Mouse (Mus musculus) cortical plate, adult 2 months (tissue): Measurements from ENCODE around the gene Obscn. TPM values are rescaled to one million over a fixed set of nuclear protein-coding genes. Genes with fewer than 3 reads are reported as not detected.

ENCODE experiments used
- H3K27ac ChIP-seq: fragments of 200-500 bp; 2 replicates; pipeline ENCODE4 v1.5.1; 2012; ENCODE audit warnings: low read length, control low read depth, inconsistent platforms; ENCODE audit not compliant: insufficient read depth
- H3K4me1 ChIP-seq: fragments of 200-500 bp; 2 replicates; pipeline ENCODE4 v1.6.1; 2011; ENCODE audit warnings: low read length; ENCODE audit not compliant: control insufficient read depth, insufficient read depth
- H3K4me3 ChIP-seq: fragments of 200-500 bp; 2 replicates; pipeline ENCODE4 v1.5.1; 2011; ENCODE audit warnings: mild to moderate bottlenecking, low read length, control low read depth; ENCODE audit not compliant: insufficient read depth
- CTCF ChIP-seq: fragments of 200-500 bp; IDR thresholded peaks from 2 replicates; pipeline ENCODE4 v1.5.1; 2011; ENCODE audit warnings: mild to moderate bottlenecking, control low read depth, low read length; ENCODE audit not compliant: insufficient read depth; ENCODE audit errors: extremely low read depth
- POLR2A ChIP-seq: fragments of 200-500 bp; IDR thresholded peaks from 2 replicates; pipeline ENCODE4 v1.6.1; 2011; ENCODE audit warnings: mild to moderate bottlenecking, low read length, control low read depth; ENCODE audit not compliant: insufficient read depth; ENCODE audit errors: extremely low read depth
- polyA plus RNA-seq: library from polyadenylated mRNA; depleted of rRNA; stranded (reverse); fragments of >200 nt; gene quantifications from 2 replicates; pipeline ENCODE4 v1.2.3, GENCODE M21; 2012

Gene Obscn
- polyA plus RNA-seq, 1 experiment: 2.2 TPM

- Histone ChIP-seq H3K4me3 (no peak overlapping the region), H3K27ac (no peak overlapping the region), H3K4me1 (no peaks in the 10 kb centered on the region)
- TF ChIP-seq POLR2A (no peak), CTCF (no peak)
These were observed 167.2 kb downstream of the Obscn start for GRCm38 (mm10) chr11:58969027-58969426.

DNA sequence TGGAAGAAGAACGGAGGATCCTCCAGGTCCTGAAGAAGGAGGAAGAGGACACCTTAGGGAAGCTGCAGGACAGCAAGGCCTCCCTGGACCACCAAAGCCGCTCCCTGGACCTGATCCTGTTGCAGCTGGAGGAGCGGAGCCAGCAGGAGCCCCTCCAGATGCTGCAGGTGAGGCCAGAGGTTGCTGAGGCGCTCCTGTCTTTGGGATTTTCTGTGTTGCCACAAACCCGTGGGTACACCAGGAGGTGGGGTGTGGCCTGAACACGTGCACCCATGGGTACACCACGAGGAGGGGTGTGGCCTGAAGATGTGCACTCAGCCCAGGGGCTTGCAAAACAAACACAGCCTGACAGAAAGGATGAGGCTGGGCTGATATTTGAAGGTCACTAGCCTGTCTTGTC is 167.7 kb downstream of the Obscn start:
- TF ChIP-seq POLR2A: no peak
- H3K4me1 ChIP-seq: no peaks in the 10 kb centered on the region
- no peak overlapping the region for H3K4me3 ChIP-seq
- no peak overlapping the region for H3K27ac ChIP-seq

- Histone ChIP-seq H3K27ac (no peak overlapping the region), H3K4me3 (no peak overlapping the region), H3K4me1 (no peaks in the 10 kb centered on the region)
- no peak for TF ChIP-seq POLR2A
- peak; percentile 44; the same call in 1 of the 2 replicates for TF ChIP-seq CTCF
These were observed 168.9 kb downstream of the Obscn start for GRCm38 (mm10) chr11:58967346-58967745.

DNA sequence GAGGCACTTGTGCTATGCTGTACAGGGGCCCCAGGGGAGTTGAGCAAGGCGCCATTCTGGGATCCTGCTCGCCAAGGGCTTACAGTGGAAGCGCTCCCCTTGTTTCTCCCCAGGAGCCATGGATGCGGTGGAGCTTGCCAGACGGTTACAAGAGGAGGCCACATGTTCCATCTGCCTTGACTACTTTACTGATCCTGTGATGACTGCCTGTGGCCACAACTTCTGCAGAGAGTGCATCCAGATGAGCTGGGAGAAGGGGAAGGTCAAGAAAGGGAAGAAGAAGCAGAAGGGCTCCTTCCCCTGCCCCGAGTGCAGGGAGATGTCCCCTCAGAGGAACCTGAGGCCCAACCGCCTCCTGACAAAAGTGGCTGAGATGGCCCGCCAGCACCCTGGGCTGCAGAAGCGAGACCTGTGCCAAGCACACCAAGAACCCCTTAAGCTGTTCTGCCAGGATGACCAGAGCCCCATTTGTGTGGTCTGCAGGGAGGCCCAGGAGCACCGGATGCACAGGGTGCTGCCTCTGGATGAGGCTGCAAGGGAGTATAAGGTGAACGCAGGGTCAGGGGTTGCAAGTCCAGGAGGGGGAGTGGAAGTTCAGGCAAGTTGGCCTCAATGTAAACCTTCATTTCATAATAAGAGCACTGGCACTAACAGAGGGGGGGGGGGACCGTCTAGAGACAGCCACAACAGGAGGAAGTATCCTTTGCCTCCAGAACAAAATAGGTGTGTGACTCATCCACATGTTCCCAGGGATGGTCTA is 171.0 kb downstream of the Obscn start:
- TF ChIP-seq POLR2A (no peak), CTCF (no peak)
- Histone ChIP-seq H3K27ac (no peak overlapping the region), H3K4me1 (no peaks in the 10 kb centered on the region), H3K4me3 (no peak overlapping the region)

- no peak overlapping the region for H3K27ac ChIP-seq
- no peak for TF ChIP-seq POLR2A
- TF ChIP-seq CTCF: no peak
- H3K4me3 ChIP-seq: no peak overlapping the region
- H3K4me1 ChIP-seq: peaks cover 3% of the 10 kb centered on the region; the same call in 1 of the 2 replicates
These were observed 172.0 kb downstream of the Obscn start for GRCm38 (mm10) chr11:58964216-58964615.

GRCm38 (mm10) chr11:58963543-58963942 is 172.7 kb downstream of the Obscn start:
- Histone ChIP-seq H3K4me1 (peaks cover 4% of the 10 kb centered on the region; the same call in 1 of the 2 replicates), H3K27ac (no peak overlapping the region), H3K4me3 (no peak overlapping the region)
- TF ChIP-seq POLR2A: no peak
- no peak for TF ChIP-seq CTCF

DNA sequence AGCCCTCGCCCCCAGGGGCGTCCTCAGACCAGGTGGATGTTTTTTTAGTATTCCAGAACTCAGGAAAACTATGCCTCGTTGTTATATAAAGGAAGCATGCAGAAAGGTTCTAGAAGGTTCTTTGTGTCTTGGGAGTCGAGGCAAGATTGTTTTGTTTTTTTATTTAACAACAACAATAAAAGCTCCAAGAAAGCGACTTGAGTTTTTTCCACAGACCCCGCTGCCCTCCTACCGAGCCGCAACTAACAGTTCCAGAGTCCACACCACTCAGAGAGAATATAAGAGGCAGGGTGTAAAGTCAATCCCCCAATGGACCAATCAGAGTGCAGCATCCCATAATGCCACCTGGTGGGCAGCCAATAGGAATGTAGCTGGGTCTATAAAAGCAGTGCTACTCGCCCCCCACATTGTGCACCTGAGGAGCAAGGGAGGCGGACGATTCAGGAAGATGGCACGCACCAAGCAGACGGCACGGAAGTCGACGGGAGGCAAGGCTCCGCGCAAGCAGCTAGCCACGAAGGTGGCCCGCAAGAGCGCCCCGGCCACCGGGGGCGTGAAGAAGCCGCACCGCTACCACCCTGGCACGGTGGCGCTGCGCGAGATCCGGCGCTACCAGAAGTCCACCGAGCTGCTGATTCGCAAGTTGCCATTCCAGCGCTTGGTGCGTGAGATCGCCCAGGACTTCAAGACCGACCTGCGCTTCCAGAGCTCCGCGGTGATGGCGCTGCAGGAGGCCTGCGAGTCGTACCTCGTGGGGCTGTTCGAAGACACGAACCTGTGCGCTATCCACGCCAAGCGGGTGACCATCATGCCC is 174.6 kb downstream of the Obscn start:
- H3K4me3 ChIP-seq: no peak overlapping the region
- TF ChIP-seq POLR2A: no peak; the same call in 1 of the 2 replicates
- no peak for TF ChIP-seq CTCF
- no peak overlapping the region for H3K27ac ChIP-seq
- H3K4me1 ChIP-seq: peaks cover 4% of the 10 kb centered on the region; the same call in 1 of the 2 replicates

- Histone ChIP-seq H3K27ac (no peak overlapping the region), H3K4me1 (peaks cover 4% of the 10 kb centered on the region; the same call in 1 of the 2 replicates), H3K4me3 (peak overlapping the region; percentile 43)
- TF ChIP-seq CTCF (peak; percentile 11; the same call in 1 of the 2 replicates), POLR2A (peak; percentile 43)
These were observed 176.2 kb downstream of the Obscn start for GRCm38 (mm10) chr11:58959921-58960465.

- Histone ChIP-seq H3K4me1 (peaks cover 4% of the 10 kb centered on the region; the same call in 1 of the 2 replicates), H3K4me3 (peak overlapping the region; percentile 43; the same call in 1 of the 2 replicates), H3K27ac (no peak overlapping the region)
- no peak for TF ChIP-seq POLR2A
- no peak for TF ChIP-seq CTCF
These were observed 176.9 kb downstream of the Obscn start for GRCm38 (mm10) chr11:58959186-58959825.

- TF ChIP-seq POLR2A (no peak), CTCF (no peak)
- H3K4me1 ChIP-seq: peaks cover 4% of the 10 kb centered on the region; the same call in 1 of the 2 replicates
- no peak overlapping the region for H3K27ac ChIP-seq
- H3K4me3 ChIP-seq: no peak overlapping the region; the same call in 1 of the 2 replicates
These were observed 177.7 kb downstream of the Obscn start for GRCm38 (mm10) chr11:58958536-58958935.
